Mouse (Mus musculus) left cerebral cortex, adult 18-20 months (tissue): ENCODE data around the gene Gm45521. TPM values are rescaled to one million over a fixed set of nuclear protein-coding genes. Genes with fewer than 3 reads are reported as not detected.

Source experiments
- DNase-seq, 2 experiments: peaks; one replicate each; pipeline ENCODE4 v3.0.0; 2021 to 2022; ENCODE audit warnings: low spot score in 2 of 2, mixed read lengths in 1 of 2
- long read RNA-seq, 2 experiments: library from polyadenylated mRNA; stranded (forward); transcript quantifications; one replicate each; pipeline ENCODE4 v2.0.0; 2021
- total RNA-seq, 2 experiments: library from RNA; stranded (reverse); gene quantifications; 2 replicates each; pipeline ENCODE4 v1.2.3; 2021

The Gm45521 gene
- total RNA-seq, result not detected
- long read RNA-seq, experiment 1, result 0 reads
- long read RNA-seq, experiment 2, result 0 reads

DNA sequence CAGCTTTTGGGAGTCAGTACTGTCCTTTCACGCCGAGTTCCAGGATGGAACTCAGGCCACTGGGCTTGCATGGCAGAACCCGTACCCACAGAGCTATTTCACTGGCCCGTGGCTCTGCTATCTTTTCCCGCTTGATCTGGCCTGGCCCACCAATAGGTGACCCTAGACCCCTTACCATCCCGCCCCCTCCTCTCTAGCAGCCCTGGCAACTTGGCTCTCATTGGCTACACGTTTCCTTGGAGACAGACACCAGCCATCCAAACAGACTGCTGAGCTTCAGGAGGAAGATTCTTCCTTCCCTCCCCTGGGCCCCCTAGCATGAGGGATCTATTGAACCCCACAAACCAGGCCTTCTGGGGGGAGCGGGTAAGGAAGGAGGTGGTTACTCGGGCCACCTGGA, at the start of gene Gm45521:
TSS of gene Gm45521 (plus strand) at position 240 of the 400 bp plus-strand sequence.
- DNase-seq, result no peak

DNA sequence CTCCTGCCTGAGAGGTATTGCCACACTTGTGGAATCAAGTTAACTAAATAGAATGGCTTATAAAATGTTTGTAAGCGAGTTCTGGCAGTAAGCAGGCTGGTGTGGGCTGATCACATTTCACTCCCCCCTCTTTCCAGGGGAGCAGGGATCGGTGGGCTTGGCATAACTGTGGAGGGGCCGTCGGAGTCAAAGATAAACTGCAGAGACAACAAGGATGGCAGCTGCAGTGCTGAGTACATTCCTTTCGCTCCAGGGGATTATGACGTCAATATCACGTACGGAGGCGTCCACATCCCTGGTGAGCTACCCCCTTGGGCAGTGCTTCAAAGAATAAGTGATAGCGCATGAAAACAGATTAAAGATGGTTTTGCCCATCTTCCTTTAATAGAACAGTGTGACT, 47.6 kb upstream of the Gm45521 start:
- no peak for DNase-seq

GRCm38 (mm10) chr14:7913842-7914241, 43.2 kb upstream of the Gm45521 start:
- DNase-seq, result no peak

GRCm38 (mm10) chr14:7914461-7914860, 42.6 kb upstream of the Gm45521 start:
- DNase-seq, result no peak

DNA sequence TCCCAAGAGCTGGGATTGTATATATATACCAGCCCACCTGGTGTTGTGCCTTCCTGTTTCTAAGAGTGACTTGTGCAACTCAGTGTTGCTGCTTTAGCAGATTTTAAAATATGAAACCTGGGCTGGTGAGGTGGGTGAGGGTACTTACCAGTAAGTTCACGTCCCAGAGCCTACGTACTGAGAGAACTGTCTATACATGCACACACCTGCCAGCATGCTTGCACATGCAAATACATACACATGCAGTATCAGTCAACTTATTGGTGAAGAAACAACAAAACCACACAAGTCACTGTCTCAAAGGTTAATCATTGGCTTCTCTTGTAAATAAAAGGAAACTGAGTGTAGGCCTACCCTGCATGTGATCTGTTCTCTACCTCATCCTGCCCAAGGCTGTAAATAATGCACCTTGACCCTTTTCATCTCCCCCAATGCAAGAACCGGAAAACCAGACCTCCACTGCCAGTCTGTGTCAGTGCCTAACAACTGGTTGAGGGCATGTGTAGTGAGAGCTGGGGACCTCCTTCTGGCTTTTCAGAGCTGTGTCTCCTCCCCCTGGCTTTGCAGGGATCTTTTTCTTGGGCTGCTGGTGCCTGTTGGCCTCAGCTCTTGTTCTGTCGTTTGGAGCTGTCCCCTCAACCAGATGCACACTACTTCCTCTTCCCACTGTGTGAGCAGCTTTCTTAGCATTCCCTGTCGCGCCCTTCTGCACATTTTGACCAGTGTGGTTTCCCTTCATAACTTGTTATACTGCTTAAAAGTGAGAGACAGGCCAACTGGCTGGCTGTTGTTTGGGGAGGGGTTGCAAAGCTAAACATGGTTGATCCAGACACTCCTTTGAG, 38.7 kb upstream of the Gm45521 start:
- no peak for DNase-seq

- no peak for DNase-seq
Observed at GRCm38 (mm10) chr14:7919309-7919708, 37.8 kb upstream of the Gm45521 start.

- DNase-seq, result no peak
Observed at GRCm38 (mm10) chr14:7919921-7920320, 37.2 kb upstream of the Gm45521 start.

GRCm38 (mm10) chr14:7921459-7921858, 35.6 kb upstream of the Gm45521 start:
- no peak for DNase-seq

GRCm38 (mm10) chr14:7923635-7924034, 33.5 kb upstream of the Gm45521 start:
- DNase-seq, result no peak

DNA sequence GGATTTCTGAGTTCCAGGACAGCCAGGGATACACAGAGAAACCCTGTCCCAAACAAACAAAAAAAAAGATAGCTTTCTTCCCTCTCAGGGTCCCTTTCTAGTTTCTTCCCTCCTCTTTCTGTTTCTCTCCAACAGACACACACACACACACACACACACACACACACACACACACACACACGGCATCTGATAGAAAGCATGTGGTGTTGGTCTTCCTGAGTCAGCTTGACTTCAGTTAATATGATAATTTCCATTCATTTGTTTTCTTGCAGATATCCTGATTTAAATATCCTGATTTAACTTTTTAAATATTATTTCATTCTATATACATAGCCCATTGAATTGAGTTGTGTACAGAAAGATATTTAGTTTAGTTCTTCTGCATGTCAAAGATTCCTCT, 28.7 kb upstream of the Gm45521 start:
- DNase-seq, result no peak

- DNase-seq, result no peak
Observed at GRCm38 (mm10) chr14:7929029-7929428, 28.1 kb upstream of the Gm45521 start.

DNA sequence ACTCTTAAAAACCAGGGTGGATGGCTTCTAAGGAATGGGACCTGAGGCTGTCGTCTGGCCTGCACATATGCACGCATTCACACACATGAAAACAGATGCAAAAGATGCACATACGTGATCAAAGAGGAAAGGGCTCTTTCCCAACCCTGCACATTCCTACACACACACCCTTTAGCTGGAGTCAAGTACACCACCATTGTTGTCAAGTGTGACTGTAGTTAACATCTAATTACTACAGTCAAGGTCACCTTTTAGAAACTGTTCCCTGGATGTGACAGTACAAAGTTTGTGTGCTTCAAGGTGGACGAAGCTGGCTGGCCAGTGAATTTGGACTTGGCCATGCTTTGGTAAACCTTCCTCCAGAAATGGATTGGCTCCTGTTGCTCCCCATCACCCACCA, 24.9 kb upstream of the Gm45521 start:
- DNase-seq, result no peak

DNA sequence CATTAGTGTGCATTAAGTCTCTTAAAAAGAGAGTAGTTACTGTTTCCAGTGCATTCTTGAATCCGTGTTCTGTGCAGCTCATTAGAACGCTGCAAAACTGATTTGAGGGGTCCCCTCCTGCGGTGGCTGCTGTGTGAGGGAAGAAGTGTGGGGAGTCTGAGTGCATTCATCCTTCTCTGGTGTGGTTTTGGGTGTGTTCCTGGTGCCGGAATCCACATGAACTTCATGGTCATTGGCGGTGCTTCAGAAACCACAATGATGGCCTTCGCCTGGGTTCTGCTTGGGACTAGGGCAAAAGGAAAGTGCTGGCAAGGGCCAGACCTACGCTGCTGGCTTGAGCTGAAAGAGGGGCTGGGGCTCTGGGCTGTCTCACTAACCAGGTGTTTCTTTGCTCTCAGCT, 22.9 kb upstream of the Gm45521 start:
- DNase-seq, result no peak

DNA sequence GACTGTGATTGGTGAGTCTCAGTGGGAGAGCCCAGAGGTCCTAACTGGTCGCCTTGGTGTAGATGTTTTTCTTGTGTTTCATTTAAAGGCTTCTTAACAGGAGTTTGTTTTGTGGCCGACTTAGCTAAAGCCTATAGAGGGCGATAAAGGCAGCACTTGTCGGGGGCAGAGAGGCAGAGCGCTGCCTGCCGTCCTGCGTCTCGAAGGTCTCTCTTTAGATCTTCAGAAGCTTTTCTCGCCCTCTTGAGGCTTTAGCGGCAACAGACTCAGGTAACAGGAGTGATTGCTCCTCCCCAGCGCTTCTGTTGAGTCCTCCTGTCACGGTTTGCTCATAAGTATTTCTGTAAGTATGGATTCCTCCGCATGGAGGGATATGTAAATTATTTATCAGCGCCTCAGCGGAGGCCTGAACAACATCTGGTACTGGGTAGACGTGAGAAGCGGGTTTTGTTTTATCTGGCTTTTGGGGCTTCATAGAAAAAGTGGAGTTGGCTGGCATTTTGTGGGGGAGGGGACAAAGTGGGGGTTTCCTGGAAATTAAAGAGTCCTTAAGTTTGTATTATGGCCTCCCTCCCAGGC, 19.9 kb upstream of the Gm45521 start:
- DNase-seq, result peak; percentile 15 to 28

GRCm38 (mm10) chr14:7938809-7939784, 18.0 kb upstream of the Gm45521 start:
- no peak for DNase-seq

- DNase-seq, result no peak
Observed at GRCm38 (mm10) chr14:7941413-7941812, 15.7 kb upstream of the Gm45521 start.

DNA sequence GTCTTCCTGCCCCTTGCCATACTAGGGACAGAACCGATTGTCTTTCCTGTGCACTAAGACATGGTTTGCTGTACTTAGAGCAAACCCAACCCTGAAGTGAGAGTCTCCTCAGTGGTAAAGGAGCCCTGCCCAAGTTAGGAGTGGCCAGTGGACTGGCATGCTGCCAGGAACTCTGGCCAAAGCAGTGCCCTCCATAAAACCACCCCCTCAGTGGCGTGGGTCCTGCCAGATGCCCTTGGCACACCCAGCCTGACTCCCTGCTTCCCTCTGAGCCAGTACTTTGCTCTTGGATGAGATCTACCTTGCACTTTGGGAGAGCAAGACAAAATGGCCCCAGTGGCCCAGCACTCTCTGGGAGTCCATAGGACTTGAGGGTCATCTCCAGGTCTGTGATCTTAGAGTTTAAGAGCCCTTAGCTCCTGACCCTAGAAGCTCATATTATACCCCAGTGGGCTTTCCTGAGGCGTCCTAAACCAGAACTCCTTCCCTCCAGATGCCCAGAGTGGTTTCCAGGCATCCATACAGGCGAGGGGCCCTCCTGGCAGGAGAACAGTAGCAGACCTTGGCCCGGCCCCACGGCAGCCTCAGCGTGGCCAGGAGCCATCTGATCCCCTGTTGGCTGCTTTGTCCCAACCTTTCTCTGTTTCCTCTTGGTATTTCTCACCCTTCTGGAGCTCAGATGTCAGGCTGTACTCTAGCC, 13.8 kb upstream of the Gm45521 start:
- no peak for DNase-seq

DNA sequence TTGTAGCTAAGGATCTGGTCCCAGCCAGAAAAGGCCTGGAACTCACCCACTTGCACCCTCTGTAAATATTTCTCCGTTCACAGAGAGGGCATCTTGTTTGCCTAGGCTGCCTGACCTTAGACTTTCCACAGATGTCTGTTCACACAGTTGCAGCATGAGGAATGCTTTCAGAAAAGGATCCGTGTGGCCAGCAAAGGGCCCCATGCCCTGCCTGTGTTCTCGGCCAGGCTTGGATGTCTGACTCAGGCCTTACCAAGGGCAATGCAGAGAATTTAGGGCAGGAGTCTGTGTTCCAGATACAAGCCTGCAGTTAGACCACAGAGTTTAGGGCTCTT, 13.3 kb upstream of the Gm45521 start:
- no peak for DNase-seq

DNA sequence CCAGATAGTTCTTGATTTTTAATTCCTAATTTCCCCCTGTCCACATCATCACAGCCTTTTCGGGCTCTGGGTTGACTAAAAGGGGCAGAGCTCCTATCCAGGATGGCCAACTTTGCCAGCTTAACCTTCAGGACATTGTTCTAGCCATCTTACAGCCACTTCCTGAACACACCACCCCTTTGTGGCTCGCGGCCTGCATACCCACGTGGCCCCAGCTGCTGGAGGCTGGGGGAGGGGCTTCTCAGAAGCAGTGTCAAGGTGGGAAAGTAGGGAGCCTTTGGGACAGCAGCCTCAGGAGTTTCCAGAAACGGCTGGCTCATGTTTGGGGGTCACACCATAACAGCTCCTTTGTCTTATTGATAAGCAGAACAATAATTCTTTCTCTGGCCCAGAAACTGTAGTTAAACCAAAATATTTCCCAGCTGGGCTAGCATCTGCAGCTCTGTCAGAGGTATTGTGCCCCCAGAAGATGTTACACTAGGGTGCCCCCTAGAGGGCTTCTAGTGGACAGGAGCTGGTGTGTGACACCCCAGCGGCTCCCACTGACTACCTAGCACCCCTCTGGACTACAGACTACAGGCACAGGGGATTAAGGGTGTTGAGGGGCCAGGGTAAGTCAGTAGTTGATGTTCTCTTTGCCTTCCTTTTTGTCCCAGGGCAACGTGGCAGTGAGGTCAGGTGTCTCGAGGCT, 12.6 kb upstream of the Gm45521 start:
- peak; percentile 36 to 38 for DNase-seq

DNA sequence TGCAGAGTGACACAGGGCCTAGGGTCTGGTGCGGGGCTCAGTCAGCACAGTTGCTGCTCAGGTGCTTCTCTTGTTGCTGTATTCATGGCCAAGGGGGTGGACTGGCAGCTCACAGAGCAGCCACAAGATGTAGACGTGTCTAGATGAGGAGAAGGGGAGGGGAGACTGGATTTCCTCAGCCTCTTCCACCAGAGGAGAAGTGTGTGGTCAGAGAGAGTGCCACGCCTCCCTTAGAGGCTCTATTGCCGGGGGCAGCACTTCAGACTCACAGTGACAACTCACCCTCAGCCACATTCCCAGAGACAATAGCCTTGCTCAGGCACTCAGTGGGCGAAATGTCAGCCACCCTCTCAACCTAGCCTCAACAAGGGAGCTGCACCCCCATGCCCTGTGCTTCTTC, 11.8 kb upstream of the Gm45521 start:
- DNase-seq, result no peak
